Mouse (Mus musculus) spleen, postnatal 36 days (tissue): Measurements from ENCODE around the gene Uqcr11.
A peak's percentile ranks its signal among the peaks of the same experiment; 100 is the strongest.

Experiments used
- DNase-seq, 2 experiments: peaks; one replicate each; pipeline ENCODE4 v3.0.0; 2022; ENCODE audit warnings: low spot score in 2 of 2, mixed read lengths in 1 of 2

The Uqcr11 gene

DNA sequence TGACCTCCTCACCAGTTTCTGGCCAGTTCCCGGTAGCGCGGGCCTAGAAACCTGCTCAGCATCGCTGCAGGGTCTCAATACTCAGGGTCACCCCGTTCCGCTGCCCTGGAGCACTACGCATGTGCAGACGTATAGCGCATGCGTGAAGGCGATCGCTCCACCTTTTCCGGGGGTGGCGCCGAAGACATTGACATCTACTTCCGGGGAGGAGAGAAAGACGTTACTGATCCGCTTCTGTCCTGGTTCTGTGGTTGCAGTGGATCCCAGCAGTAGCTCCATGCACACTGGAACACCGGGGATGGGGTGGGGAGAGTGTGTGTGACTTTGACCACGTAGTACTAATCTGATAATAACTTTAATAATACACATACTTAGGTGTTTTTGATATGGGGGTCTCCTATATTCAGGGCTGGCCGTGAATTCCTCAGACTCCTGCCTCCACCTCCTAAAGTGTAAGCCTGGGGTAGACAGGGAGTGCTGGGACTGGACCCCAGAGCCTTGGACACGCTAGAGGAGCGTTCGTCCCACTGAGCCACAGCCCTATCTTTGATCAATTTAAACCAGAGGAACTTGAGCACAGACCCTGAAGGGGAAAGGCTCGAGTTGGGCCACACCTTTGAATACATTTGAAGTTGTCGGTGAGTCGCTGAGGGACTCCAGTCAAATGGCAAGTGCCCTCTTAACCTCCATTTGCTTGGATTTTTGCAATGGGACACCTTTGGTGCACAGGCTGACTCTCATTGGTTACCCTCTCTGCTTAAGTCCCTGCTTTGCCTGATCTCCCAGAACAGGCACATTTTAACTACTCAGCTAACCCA, at the start of gene Uqcr11:
Uqcr11 (minus strand) TSS at position 147 of the 818 bp plus-strand sequence.
- DNase-seq, result peak; percentile 89 to 92

DNA sequence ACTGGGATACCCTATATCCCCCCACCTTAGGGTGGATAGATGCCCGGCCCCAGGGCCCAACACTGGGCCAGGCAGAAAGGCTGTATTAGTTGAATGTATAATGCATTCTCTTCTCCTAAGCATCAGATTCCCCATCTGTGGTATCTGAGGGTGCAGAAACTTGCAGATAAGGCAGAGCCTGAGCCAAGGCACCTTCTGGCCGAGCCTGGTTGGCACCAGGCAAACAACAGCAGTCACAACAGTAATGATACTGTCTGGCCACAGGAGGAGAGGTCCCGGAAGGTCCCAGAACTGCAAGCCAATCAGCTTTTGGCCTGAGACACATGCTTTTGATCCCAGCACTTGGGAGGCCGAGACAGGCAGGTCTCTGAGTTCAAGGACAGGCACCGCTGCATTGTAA, 49.1 kb upstream of the Uqcr11 start:
- no peak for DNase-seq

DNA sequence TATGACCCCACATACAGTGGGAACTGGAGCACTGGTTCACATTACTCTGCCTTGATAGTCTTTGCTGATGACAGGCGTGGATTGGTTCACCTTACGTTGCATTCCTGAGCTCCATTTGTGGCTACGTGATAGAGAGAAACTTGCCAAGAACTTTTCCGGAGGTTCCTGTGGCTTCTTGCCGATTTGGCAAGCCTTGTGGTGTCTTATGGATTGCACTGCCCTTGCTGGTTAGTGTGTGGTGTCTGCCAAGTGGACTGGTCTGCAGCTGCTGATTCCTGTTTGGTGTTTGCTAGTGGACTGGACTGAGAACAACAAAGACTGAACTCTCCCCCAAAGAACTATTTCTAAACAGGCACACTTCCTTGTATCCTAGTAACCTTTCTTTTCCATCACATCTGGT, 48.2 kb upstream of the Uqcr11 start:
- no peak for DNase-seq

DNA sequence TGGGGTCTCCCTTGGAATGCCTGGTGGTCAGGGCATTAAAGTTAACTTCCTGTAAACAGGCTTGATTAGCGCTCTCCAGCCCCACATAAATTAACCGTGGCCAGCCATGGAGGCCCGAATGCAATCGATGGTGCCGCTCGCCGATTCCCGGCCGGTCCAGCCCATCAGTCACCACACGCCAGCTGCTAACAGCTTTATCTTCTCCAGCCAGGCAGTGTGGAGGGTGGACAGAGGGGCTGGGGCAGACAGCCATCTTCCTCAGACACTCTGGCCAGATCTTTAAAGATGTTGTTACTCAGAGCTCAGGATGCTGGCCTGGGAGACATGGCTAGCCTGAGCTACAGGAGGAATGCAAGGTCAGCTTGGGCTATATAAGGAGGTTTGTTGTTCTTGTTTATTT, 47.0 kb upstream of the Uqcr11 start:
- no peak for DNase-seq

DNA sequence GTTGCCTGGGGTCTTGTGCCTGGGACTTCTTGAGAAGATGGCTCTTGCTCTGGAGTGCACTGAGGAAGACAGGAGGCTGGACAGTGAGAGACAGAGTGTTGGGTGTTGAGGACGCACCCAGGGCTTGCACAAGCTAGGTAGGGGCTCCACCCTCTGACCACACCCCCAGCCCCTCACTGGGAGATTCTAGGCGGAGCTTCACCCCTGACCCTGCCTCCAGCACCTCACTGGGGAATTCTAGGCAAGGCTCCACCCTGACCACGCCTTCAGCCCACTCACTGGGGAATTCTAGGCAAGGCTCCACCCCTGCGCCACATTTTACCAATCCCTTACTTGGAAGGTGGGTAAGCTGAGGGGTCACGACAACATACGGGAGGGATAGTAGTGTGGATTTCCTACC, 44.0 kb upstream of the Uqcr11 start:
- DNase-seq, result no peak

DNA sequence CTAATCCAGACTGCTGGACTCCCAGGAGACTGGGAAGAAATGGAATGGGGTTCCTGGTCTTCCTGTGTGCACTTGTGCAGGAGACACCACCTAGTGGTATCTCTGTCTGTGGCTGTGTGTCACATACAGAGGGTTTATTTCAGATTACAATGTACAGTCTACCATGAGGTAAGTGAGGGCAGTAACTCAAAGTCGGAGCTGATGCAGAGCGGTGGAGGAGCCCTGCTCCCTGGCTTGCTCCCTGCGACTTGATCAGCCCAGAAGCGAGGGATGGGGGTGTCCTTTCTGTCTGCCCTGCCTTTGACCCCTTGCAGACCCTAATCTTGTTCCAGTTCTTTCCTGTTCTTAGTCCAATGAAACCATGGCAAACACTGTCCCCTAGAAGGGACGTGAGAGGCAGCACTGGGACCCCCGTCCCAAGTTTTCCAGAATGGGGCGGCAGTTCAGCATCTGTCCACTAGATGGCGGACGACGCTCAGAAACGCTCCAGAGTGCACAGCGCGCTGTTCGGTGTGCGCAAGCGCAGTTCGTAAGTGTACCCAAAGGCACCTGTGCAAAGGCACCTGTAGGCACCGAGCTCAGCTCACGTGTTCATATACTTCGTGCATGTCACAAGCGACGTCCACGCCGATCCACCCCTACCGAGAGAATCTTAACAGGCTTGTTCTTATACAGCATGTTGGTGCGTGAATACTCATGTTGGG, 39.4 kb upstream of the Uqcr11 start:
- DNase-seq, result peak; percentile 74 to 83

DNA sequence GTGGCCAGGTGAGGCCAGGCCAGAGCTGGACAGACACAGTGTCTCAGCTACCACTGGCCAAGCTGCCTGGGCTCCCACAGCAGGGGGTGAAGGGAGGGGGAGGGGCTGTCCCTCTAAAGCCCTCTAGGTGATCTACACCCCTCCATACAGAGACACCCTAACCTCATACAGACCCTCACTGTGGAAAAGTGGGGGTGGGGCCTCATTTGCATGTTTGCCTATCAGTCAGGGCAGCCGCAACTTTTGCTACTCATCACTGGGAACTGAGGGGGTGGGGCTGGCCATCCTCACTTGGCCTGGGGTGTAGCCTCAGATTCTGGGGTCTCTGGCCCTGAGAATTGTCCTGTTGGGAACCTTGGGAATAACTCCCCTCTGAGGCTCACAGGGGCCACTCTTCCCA, 38.4 kb upstream of the Uqcr11 start:
- no peak for DNase-seq

DNA sequence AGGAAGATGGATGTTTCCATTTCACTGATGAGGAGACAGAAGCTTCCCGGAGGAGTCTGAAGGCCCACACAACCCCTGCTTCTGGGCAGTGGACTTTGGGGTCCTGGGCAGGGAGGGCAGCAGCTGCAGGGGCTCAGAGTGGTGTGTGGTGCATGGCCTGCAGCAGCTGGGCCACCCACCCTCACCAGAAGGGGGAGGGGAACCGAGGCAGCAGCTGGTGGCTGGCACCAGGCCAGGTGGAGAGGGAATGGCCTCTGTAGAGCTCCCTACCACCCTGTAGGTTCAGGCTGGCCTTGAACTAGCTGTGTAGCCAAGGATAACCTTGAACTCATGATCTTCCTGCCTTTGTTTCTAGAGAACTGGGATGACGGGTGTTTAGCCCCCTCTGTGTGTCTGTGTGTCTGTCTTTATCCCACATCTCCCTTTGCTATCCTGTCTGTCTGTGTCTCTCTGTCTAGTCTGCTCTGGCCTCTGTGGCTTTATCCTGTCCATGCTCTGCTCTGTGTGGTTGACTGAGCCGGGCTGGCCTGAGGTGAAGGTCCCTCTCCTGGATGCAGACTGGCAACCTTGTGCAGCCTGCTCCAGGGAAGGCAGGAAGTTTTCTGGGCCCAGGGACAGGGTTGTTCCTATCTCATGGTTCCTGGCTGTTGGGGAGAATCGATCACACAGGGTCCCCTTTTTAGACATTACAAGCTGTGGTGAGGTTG, 37.9 kb upstream of the Uqcr11 start:
- DNase-seq, result peak in 1 of 2 experiments; percentile 45

DNA sequence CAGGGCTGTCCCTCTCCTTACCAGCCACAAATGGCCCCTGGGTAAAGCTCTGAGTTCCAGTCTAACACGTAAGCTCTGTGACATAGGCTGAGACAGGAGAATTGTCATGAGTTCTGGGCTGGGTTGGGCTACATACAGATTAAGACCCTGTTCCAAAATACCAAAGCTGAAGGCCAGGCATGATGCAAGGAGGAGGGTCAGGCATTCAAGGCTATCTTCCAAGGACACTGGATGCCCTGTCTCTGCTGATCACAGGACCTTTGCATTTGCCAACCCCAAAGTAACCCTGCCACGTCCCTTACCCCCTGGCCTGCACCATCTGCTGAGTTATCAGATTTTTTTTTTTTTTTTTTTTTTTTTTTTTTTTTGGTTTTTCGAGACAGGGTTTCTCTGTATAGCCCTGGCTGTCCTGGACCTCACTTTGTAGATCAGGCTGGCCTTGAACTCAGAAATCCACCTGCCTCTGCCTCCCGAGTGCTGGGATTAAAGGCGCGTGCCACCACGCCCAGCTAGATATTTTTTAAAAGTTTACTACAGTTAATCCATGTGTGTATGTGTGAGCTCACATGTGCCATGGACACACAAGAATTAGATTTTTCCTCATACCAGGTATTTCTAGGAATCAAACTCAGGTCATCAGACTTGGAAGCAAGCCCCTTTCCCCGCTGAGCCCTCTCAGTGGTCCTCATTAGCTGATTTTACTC, 37.1 kb upstream of the Uqcr11 start:
- DNase-seq, result no peak

DNA sequence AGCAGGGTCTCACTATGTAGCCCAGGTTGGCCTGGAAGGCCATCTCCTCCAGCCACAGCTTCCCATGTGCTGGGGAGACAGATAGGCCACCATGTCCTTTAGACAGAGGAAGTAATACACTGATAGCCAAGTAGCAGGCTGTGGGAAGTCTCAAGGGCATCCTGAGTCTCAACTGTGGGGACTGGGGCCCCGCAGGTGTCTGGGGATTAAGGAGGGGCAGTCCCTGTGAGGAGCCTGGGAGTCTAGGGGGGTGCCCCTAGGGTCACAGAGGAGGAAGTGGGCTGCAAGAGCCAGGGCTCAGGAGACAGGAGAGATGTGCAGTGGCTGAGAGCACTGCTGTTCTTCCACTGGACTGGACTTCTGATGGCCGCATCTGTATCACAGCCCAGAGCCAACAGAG, 36.4 kb upstream of the Uqcr11 start:
- peak; percentile 82 to 83 for DNase-seq

DNA sequence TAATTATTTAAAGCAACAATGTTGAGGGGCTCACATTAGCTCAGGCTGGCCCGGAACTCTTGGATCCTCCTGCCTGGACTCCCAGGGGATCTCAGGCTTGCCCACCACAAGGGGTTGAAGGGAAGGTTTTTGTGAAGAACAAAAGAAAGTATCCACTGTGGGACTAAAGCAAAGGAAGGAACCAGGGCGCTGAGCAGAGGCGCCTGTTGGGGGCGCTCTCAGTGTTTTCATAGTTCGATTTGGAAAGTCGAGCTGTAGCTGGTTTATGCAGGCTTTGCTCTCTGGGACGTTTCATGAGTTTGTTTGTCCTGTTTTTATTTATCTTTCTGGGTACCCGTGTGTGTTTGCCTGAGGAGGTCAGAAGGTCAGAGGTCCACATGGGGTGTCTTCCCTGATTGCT, 35.0 kb upstream of the Uqcr11 start:
- DNase-seq, result no peak

DNA sequence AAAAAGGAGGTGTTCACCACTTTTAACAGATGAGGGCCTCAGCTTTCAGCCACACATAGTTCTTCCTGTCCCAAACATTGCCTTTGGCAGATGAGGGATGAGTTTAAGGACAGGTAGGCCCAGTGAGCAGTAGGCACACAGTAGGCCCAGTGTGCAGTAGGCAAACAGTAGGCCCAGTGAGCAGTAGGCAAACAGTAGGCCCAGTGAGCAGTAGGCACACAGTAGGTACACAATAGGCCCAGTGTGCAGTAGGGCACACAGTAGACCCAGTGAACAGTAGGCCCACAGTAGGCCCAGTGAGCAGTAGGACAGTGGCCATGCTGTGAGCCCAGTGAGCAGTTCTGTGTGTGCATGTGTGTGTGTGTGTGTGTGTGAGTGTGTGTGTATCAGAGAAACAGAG, 33.4 kb upstream of the Uqcr11 start:
- no peak for DNase-seq

DNA sequence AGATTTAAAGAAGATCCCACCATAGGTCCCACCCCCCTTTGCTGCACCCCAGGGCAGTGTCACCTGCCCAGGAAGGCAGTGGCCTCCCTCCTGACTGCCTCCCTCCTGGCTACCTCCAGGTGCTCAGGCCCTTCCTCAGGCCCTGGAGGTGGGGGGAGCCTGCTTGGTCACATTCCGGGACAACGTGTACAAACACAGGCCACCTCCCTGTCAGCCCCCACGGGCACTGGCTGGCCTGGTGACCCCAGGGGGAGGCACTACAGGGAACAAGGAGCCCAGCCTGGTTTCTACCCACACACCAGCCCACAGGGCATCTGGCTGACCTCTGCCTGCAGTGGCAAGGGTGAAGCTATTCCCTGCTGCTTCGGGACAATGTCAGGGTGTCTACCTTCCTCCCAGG, 31.3 kb upstream of the Uqcr11 start:
- no peak for DNase-seq

DNA sequence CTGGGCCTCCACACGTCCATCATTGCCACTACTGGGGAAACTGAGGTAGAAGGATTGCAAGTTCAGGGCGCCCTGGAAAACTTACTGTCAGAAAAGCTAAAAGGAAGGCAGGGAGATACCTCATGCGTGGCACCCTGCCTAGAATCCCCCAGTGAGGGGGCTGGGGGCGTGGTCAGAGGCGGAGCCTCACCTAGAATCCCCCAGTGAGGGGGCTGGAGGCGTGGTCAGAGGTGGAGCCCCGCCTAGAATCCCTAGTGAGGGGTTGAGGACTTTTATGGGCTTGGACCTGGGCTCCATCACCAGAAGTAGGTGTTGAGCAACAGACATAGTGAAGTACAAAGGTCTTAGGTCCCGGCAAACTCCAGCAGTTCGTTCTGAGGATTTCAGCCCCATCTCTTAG, 29.6 kb upstream of the Uqcr11 start:
- peak; percentile 53 to 65 for DNase-seq

DNA sequence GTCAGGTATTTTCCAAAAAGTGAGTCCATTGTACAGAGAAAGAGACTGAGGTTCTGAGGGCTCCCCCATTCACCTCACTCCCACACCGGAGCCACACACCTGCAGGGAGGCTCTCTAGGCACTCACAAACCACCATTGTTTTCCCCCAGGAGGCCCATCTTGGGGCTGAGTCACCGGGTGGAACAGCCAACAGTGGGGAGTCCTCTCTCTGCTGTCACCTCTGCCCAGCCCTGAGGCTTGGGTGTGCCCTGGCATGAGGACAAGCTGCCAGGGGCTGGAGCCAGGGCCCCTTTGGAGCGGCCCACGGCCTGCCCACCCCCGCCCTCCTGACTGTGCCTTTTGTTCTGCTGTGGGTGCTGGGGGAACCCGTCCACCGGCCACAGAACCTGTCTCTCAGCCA, 29.1 kb upstream of the Uqcr11 start:
- DNase-seq, result peak; percentile 48 to 61

DNA sequence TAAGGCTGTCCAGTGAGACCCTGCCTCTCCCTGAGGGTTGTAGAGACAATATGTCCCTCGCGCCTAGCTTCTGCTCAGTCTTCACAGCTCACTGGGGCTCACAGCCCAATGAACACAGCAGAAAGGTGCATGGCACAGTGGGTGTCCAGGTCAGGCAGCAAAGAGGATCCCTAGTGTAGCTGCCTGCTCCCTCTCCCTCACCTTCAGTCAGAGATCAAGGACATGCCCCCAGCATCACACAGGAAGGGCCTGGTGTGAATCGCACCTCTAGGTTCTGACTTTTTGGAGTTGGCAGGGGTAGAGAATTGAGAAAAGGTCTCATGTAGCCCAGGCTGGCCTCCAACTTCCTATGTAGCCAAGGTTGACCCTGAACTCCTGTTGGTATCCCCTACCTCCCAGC, 28.2 kb upstream of the Uqcr11 start:
- no peak for DNase-seq

DNA sequence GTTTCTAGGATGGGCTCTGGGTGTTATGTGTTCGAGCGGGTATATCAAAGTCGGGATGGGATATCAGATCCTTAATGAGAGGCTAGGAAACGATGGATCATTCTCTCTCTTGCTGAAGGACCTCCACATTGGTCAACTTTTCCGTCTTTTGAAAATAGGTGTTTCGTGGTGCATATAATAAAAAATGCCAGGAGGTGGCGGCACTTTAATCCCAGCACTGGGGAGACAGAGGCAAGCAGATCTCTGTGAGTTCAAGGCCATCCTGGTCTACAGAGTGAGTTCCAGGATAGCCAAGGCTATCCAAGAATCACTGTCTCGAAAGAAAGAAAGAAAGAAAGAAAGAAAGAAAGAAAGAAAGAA, 27.6 kb upstream of the Uqcr11 start:
- no peak for DNase-seq

DNA sequence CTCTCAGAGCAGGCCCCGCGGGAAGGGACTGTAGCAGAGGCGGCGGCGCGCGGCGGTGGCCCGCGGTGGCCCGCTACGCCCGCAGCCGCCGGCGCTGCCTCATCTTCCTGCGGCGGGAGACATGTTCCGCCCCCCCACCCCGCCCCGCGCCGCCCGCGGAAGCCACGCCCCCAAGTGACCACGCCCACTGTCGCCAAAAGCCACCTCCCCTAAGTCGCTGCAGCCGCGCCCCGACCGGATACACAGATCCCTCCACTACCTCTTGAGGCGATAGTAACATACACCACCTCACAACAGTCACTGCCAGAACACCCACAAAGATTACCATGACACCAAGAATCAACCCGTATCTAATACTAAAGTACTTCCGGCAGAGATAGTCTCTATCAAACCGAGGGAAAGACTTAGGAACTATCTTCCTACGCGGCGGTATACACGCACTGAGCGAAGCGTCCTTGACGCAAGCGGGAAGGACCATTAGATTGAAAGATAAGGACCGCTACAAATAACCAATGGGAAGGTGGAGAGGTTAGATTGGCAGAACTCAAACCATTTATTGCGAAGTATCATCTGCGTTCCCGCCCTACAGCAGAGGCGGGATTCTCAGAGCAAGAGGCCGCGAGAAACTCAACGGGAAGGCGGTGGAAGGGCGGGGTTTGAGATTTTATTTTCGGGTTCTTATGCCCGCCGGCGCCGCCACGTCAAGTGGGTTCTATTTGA, 27.0 kb upstream of the Uqcr11 start, which contains the start of gene Tcf3:
Tcf3 (minus strand) TSS at position 135 of the 720 bp plus-strand sequence.
- DNase-seq, result peak; percentile 96 to 97

DNA sequence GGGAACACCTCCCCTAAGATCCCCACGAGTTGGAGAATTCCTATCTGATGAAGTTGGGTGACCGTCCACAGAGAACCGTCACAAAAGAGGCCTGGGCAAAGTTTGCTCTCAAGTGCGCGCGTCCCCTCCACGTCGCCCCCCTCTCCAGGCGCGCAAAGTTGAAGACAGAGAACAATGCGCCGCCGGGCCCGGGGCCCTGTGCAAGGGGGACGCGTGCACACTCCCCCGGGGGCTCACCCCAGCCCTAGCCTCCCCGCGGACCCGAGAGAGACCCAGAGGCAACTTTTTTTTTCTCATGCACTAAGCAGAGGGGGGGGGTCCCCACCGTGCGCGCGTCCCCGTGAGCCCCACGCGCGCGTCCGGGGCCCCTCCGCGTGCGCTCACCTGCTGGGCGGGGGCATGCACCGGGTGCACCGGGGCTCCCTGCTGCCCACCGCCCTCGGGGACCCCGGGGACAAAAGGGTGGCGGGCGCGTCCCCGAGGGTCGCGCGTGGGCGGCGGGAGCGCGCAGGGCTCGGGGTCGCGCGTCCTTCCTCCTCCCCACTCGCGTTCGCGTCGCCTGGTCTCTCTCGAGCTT, 26.4 kb upstream of the Uqcr11 start:
- DNase-seq, result peak in 1 of 2 experiments; percentile 36

DNA sequence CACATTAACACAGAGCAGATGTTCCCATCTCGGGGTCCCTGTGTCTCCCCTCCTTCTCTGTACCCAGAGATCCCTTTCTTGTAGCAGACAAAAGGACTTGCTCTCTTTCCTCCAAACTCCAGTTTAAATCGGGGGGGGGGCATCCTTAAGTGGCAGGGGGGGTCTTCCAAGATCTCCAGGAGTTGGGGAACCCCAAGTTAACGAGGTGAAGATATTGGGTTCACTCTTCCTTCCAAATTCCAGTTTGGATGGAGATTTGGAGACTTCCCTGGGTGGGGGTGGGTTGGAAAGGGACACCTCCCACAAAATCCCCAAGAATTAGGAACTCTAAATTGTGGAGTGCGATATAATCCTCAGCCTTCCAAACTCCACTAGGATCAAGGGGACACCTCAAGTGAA, 25.8 kb upstream of the Uqcr11 start:
- DNase-seq, result no peak
